Mouse (Mus musculus) intestine, embryonic 14.5 days (tissue): ENCODE data around the gene Rfng. TPM values are rescaled to one million over a fixed set of nuclear protein-coding genes. Genes with fewer than 3 reads are reported as not detected.
"Not testable (repeated sequence)": the region's sequence is repeated elsewhere in the genome, so short reads cannot be mapped to it uniquely, and the experiment has no call there.

Source experiments
- ATAC-seq: fragments of 200-750 bp; cut with Nextera tagmentation; replicated peaks from 2 replicates; pipeline ENCODE4 v1.8.0; 2017; ENCODE audit warnings: low read depth, moderate number of reproducible peaks, moderate TSS enrichment, moderate library complexity; ENCODE audit not compliant: low FRiP score, low TSS enrichment
- DNase-seq: peaks from one replicate; pipeline ENCODE4 v3.0.0-alpha.2; 2018; ENCODE audit warnings: low spot score
- H3K27ac ChIP-seq: fragments of 300-500 bp; sonication (generic); 2 replicates; pipeline ENCODE4 v1.5.1; 2014; ENCODE audit warnings: low read depth, mild to moderate bottlenecking, control low read depth
- H3K27me3 ChIP-seq: fragments of 300-500 bp; sonication (generic); replicated peaks from 2 replicates; pipeline ENCODE4 v1.6.1; 2014; ENCODE audit warnings: low read length, control low read depth; ENCODE audit not compliant: control insufficient read depth, insufficient read depth
- H3K36me3 ChIP-seq: fragments of 300-500 bp; sonication (generic); 2 replicates; pipeline ENCODE4 v1.6.1; 2014; ENCODE audit warnings: low read length, control low read depth; ENCODE audit not compliant: control insufficient read depth, insufficient read depth
- H3K4me1 ChIP-seq: fragments of 300-500 bp; sonication (generic); replicated peaks from 2 replicates; pipeline ENCODE4 v1.6.1; 2014; ENCODE audit warnings: low read length, control low read depth, mixed read lengths; ENCODE audit not compliant: control insufficient read depth, insufficient read depth
- H3K4me2 ChIP-seq: fragments of 300-500 bp; sonication (generic); 2 replicates; pipeline ENCODE4 v1.6.1; 2014; ENCODE audit warnings: low read length
- H3K4me3 ChIP-seq: fragments of 300-500 bp; sonication (generic); 2 replicates; pipeline ENCODE4 v1.5.1; 2014; ENCODE audit warnings: low read depth, low read length, control low read depth, mixed read lengths
- H3K9ac ChIP-seq: fragments of 300-500 bp; sonication (generic); 2 replicates; pipeline ENCODE4 v1.6.1; 2014; ENCODE audit warnings: mild to moderate bottlenecking, low read length
- H3K9me3 ChIP-seq: fragments of 300-500 bp; sonication (generic); 2 replicates; pipeline ENCODE4 v1.6.1; 2016; ENCODE audit warnings: low read length, control low read depth; ENCODE audit not compliant: control insufficient read depth
- WGBS: fragments of 180-500 bp; shearing (Covaris S2); extraction: QIAGEN DNeasy Blood & Tissue Kit; methylation state at CpG from one replicate; pipeline ENCODE4 v1.1.7; 2014; 5-methylcytosine and 5-hydroxymethylcytosine counted together
- polyA plus RNA-seq: library from polyadenylated mRNA; unstranded; fragments of >200 nt; fragmentation: Nextera tagmentation; extraction: Ambion mirVana; gene quantifications from 2 replicates; pipeline ENCODE4 v1.2.1, GENCODE M21; 2014

Rfng gene
- polyA plus RNA-seq, result 23.8 and 28.3 TPM in 2 replicates

GRCm38 (mm10) chr11:120784064-120784791, at the start of gene Rfng, which contains the start of gene Gps1:
Gene Rfng (minus strand): TSS chr11:120784207.
Gene Gps1 (plus strand): TSS chr11:120784272.
- Histone ChIP-seq H3K27me3 (no peaks in the 10 kb centered on the region), H3K9me3 (no peaks in the 10 kb centered on the region), H3K4me2 (peak within 1 kb of the TSS; percentile 87), H3K9ac (peak within 1 kb of the TSS; percentile 83), H3K36me3 (peaks cover 49% of the 10 kb centered on the region), H3K4me1 (peaks cover 6% of the 10 kb centered on the region), H3K27ac (peak within 1 kb of the TSS; percentile 70), H3K4me3 (peak within 1 kb of the TSS; percentile 99)
- under 1% methylated on average over 102 of the region's 107 CpGs for WGBS
- peak; percentile 81 for ATAC-seq
- peak; percentile 91 for DNase-seq

- not testable (repeated sequence) for ATAC-seq, H3K9me3 ChIP-seq, H3K4me3 ChIP-seq, H3K9ac ChIP-seq, H3K36me3 ChIP-seq, H3K27me3 ChIP-seq, H3K4me2 ChIP-seq, DNase-seq, H3K4me1 ChIP-seq
- peak overlapping the region; percentile 75; the same call in 1 of the 2 replicates for H3K27ac ChIP-seq
- 87% methylated on average over 5 of the region's 5 CpGs for WGBS
Measured at GRCm38 (mm10) chr11:120832962-120833361, 49.0 kb upstream of the Rfng start.

GRCm38 (mm10) chr11:120831659-120832440, 47.8 kb upstream of the Rfng start:
- Histone ChIP-seq H3K4me1 (peaks cover 7% of the 10 kb centered on the region; the same call in 1 of the 2 replicates), H3K9ac (no peak overlapping the region), H3K36me3 (no peaks in the 10 kb centered on the region), H3K27ac (no peak overlapping the region), H3K4me3 (no peak overlapping the region), H3K4me2 (no peak overlapping the region), H3K9me3 (no peaks in the 10 kb centered on the region), H3K27me3 (no peaks in the 10 kb centered on the region)
- no peak for DNase-seq
- ATAC-seq, result no peak
- 80% methylated on average over 3 of the region's 3 CpGs for WGBS

- Histone ChIP-seq H3K27ac (no peak overlapping the region), H3K9ac (no peak overlapping the region), H3K36me3 (no peaks in the 10 kb centered on the region), H3K4me1 (peaks cover 7% of the 10 kb centered on the region), H3K4me3 (no peak overlapping the region), H3K27me3 (no peaks in the 10 kb centered on the region), H3K9me3 (no peaks in the 10 kb centered on the region), H3K4me2 (no peak overlapping the region)
- 82% methylated on average over 12 of the region's 12 CpGs for WGBS
- no peak for ATAC-seq
- DNase-seq, result no peak
Measured at GRCm38 (mm10) chr11:120830686-120831085, 46.7 kb upstream of the Rfng start.

DNA sequence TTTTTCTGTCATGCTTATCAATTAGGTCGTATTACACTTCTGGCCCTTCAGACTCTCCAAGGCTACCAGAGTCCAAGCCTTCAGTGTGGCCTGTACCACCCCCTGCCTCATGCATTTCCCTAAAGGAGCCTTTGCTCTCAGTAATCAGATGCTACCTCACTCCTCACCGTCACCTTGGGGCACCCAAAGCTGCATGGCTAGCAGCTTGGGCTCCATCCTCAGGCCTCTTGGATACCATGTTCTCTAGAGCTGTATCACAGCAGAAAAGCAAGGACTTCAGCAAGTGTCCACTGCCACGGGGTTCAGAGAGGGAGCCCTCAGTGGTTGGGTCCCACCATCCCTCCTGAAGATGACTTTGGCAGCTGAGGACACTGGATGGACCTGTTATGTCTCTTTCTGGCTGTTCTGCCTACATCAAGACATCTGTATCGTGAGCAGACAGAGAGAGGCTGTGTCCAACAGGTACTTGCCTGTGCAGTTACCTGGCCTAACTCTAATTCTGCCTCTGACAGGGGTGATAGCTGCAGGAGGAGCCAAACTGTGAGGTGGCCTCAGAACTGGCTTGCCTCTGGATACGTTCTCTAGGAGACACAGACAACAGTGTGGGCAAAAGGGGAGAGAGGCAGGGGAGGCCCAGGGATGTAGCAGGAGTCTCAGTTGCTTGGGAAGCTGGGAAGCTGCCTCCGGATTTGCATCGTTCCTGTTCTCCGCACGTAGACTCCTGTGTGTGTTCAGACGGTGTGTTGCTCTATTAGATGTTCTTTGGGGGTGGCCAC, 45.9 kb upstream of the Rfng start:
- H3K36me3 ChIP-seq, result no peaks in the 10 kb centered on the region
- no peak overlapping the region for H3K4me2 ChIP-seq
- H3K4me1 ChIP-seq, result peaks cover 14% of the 10 kb centered on the region
- DNase-seq, result no peak
- H3K27me3 ChIP-seq, result no peaks in the 10 kb centered on the region
- H3K27ac ChIP-seq, result no peak overlapping the region
- no peaks in the 10 kb centered on the region for H3K9me3 ChIP-seq
- H3K4me3 ChIP-seq, result no peak overlapping the region
- no peak for ATAC-seq
- H3K9ac ChIP-seq, result no peak overlapping the region
- 88% methylated on average over 10 of the region's 10 CpGs for WGBS

- no peak for DNase-seq
- Histone ChIP-seq H3K9me3 (no peaks in the 10 kb centered on the region), H3K4me1 (peaks cover 8% of the 10 kb centered on the region), H3K4me2 (no peak overlapping the region), H3K9ac (no peak overlapping the region), H3K36me3 (no peaks in the 10 kb centered on the region), H3K27me3 (no peaks in the 10 kb centered on the region), H3K4me3 (no peak overlapping the region), H3K27ac (no peak overlapping the region)
- WGBS, result 80% methylated on average over 4 of the region's 4 CpGs
- ATAC-seq, result no peak
Measured at GRCm38 (mm10) chr11:120828416-120828815, 44.4 kb upstream of the Rfng start.

- DNase-seq (no peak), ATAC-seq (no peak)
- Histone ChIP-seq H3K9ac (no peak overlapping the region), H3K4me3 (no peak overlapping the region), H3K9me3 (no peaks in the 10 kb centered on the region), H3K4me2 (no peak overlapping the region), H3K4me1 (peaks cover 26% of the 10 kb centered on the region), H3K27me3 (no peaks in the 10 kb centered on the region), H3K27ac (peak overlapping the region; percentile 98; the same call in 1 of the 2 replicates), H3K36me3 (peaks cover 11% of the 10 kb centered on the region)
- WGBS, result 84% methylated on average over 8 of the region's 8 CpGs
Measured at GRCm38 (mm10) chr11:120826016-120826953, 42.3 kb upstream of the Rfng start.
